Mouse (Mus musculus): ENCODE measurements around the gene Nfkbie.
A peak's percentile ranks its signal among the peaks of the same experiment; 100 is the strongest.

The Nfkbie gene

GRCm38 (mm10) chr17:45599446-45600242, 44.1 kb downstream of the Nfkbie start, which contains the start of gene Slc29a1:
Slc29a1 (minus strand) TSS chr17:45599606.
- peak; percentile 83 for DNase-seq

- DNase-seq, result no peak
These were observed 44.8 kb downstream of the Nfkbie start for GRCm38 (mm10) chr17:45600267-45600666.

GRCm38 (mm10) chr17:45601325-45601724, 45.8 kb downstream of the Nfkbie start:
- peak; percentile 42 for DNase-seq

- DNase-seq, result peak; percentile 58
These were observed 46.4 kb downstream of the Nfkbie start, which contains the start of gene Mymx for GRCm38 (mm10) chr17:45601877-45602304. Mymx (minus strand) TSS chr17:45602102.

- DNase-seq, result no peak
These were observed 47.5 kb downstream of the Nfkbie start for GRCm38 (mm10) chr17:45602984-45603383.

GRCm38 (mm10) chr17:45606992-45607879, 51.7 kb downstream of the Nfkbie start:
- DNase-seq, result no peak

- DNase-seq, result no peak
These were observed 52.9 kb downstream of the Nfkbie start for GRCm38 (mm10) chr17:45608396-45608795.

- peak; percentile 48 for DNase-seq
These were observed 54.8 kb downstream of the Nfkbie start for GRCm38 (mm10) chr17:45610144-45610866.

- no peak for DNase-seq
These were observed 56.5 kb downstream of the Nfkbie start for GRCm38 (mm10) chr17:45612008-45612407.

All from liver (tissue).